Mouse (Mus musculus) liver, embryonic 11.5 days (tissue): Measurements from ENCODE around the gene Tmem259. TPM values are rescaled to one million over a fixed set of nuclear protein-coding genes. Genes with fewer than 3 reads are reported as not detected.

ENCODE experiments used
- ATAC-seq: fragments of 200-750 bp; cut with Nextera tagmentation; replicated peaks from 2 replicates; pipeline ENCODE4 v1.8.0; 2017; ENCODE audit warnings: moderate number of reproducible peaks, mild to moderate bottlenecking, moderate TSS enrichment, moderate library complexity; ENCODE audit not compliant: low FRiP score
- DNase-seq: peaks from one replicate; pipeline ENCODE4 v3.0.0-alpha.2; 2017; ENCODE audit warnings: low spot score
- H3K27ac ChIP-seq: fragments of 300-500 bp; sonication (generic); 2 replicates; pipeline ENCODE4 v1.5.1; 2014; ENCODE audit warnings: mild to moderate bottlenecking, low read depth, low read length, control low read depth
- H3K27me3 ChIP-seq: fragments of 300-500 bp; sonication (generic); replicated peaks from 2 replicates; pipeline ENCODE4 v1.6.1; 2014; ENCODE audit warnings: low read length, mixed read lengths; ENCODE audit not compliant: control insufficient read depth, insufficient read depth
- H3K36me3 ChIP-seq: fragments of 300-500 bp; sonication (generic); 2 replicates; pipeline ENCODE4 v1.6.1; 2014; ENCODE audit warnings: mild to moderate bottlenecking, low read length, moderate library complexity, mixed read lengths; ENCODE audit not compliant: control insufficient read depth, insufficient read depth
- H3K4me1 ChIP-seq: fragments of 300-500 bp; sonication (generic); replicated peaks from 2 replicates; pipeline ENCODE4 v1.6.1; 2014; ENCODE audit warnings: low read length, mixed read lengths; ENCODE audit not compliant: control insufficient read depth, insufficient read depth
- H3K4me2 ChIP-seq: fragments of 300-500 bp; sonication (generic); 2 replicates; pipeline ENCODE4 v1.6.1; 2014; ENCODE audit warnings: mild to moderate bottlenecking, control low read depth, moderate library complexity
- H3K4me3 ChIP-seq: fragments of 300-500 bp; sonication (generic); 2 replicates; pipeline ENCODE4 v1.5.1; 2014; ENCODE audit warnings: low read depth, low read length, control low read depth
- H3K9ac ChIP-seq: fragments of 300-500 bp; sonication (generic); 2 replicates; pipeline ENCODE4 v1.6.1; 2014; ENCODE audit warnings: low read depth, low read length, control low read depth
- H3K9me3 ChIP-seq: fragments of 300-500 bp; sonication (generic); 2 replicates; pipeline ENCODE4 v1.6.1; 2016; ENCODE audit warnings: low read length, inconsistent platforms, mixed read lengths; ENCODE audit not compliant: control insufficient read depth
- WGBS: fragments of 180-500 bp; shearing (Covaris S2); extraction: QIAGEN DNeasy Blood & Tissue Kit; methylation state at CpG from one replicate; pipeline ENCODE4 v1.1.7; 2014; 5-methylcytosine and 5-hydroxymethylcytosine counted together
- polyA plus RNA-seq: library from polyadenylated mRNA; unstranded; fragments of >200 nt; fragmentation: Nextera tagmentation; extraction: Ambion mirVana; gene quantifications from 2 replicates; pipeline ENCODE4 v1.2.1, GENCODE M21; 2014

Gene Tmem259
- polyA plus RNA-seq, 1 experiment from 2014 or later: 20.2 TPM

- Histone ChIP-seq H3K27me3 (peaks cover 6% of the 10 kb centered on the region), H3K27ac (peak overlapping the region; percentile 65), H3K4me2 (peak overlapping the region; percentile 67), H3K36me3 (peaks cover 9% of the 10 kb centered on the region; the same call in 1 of the 2 replicates), H3K9me3 (no peaks in the 10 kb centered on the region), H3K9ac (peak overlapping the region; percentile 61), H3K4me1 (peaks cover 45% of the 10 kb centered on the region), H3K4me3 (peak overlapping the region; percentile 37)
- ATAC-seq (no peak; the same call in 1 of the 2 replicates), DNase-seq (no peak)
- 28% methylated on average over 20 of the region's 20 CpGs for WGBS
Measured at GRCm38 (mm10) chr10:80019471-80020131, 35.5 kb upstream of the Tmem259 start.

DNA sequence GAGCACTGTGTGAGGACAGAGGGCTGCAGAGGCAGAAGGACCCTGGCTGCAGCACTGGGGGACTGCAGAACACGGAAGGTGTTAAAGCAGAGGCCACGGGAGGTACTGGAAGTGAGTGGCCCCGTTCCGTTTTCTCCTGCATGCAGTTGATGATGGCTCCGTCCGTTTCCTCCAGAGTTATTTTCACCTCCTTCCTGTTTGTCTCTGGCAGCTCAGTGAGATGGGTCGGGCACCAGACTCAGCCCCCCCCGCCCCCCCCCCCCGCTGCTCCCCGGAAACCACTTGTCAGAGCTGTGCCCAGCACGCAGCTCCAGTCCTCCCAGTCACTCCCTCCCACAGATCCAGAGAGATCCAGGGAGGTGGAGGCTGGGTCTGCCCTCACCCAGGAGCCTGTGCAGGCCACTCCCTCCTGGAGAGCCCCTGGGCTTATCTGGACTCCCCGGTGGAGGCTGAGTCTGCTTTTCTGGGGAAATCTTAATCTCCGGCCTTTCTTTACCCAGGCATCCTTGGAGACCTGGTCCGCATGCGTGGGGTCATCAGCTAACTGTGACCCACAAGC is 34.7 kb upstream of the Tmem259 start:
- Histone ChIP-seq H3K36me3 (peaks cover 9% of the 10 kb centered on the region; the same call in 1 of the 2 replicates), H3K27ac (peak overlapping the region; percentile 65), H3K4me2 (peak overlapping the region; percentile 67), H3K4me3 (peak overlapping the region; percentile 37), H3K4me1 (peaks cover 37% of the 10 kb centered on the region), H3K27me3 (peaks cover 14% of the 10 kb centered on the region), H3K9ac (peak overlapping the region; percentile 61), H3K9me3 (no peaks in the 10 kb centered on the region)
- ATAC-seq (peak; percentile 68), DNase-seq (peak; percentile 69)
- under 1% methylated on average over 15 of the region's 15 CpGs for WGBS

DNA sequence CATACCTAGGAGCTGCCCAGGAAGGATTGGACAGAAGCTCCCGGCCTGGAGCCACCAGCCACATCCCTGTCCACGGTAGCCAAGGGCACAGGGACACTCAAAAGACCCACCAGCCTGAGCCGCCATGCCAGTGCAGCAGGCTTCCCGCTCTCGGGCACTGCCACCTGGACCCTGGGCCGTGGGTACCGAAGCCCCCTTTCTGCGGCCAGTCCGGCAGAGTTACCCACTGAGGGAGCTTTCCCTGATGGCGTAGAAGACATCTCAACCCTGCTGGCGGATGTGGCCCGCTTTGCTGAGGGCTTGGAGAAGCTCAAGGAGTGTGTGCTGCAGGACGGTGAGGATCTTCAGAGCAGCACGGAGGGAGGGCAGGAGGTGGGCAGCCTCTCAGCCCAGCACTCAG is 33.6 kb upstream of the Tmem259 start:
- DNase-seq: no peak
- WGBS: 52% methylated on average over 14 of the region's 14 CpGs
- Histone ChIP-seq H3K4me1 (peaks cover 39% of the 10 kb centered on the region), H3K9me3 (no peaks in the 10 kb centered on the region), H3K27me3 (peaks cover 21% of the 10 kb centered on the region), H3K4me3 (peak overlapping the region; percentile 66), H3K4me2 (peak overlapping the region; percentile 84), H3K9ac (peak overlapping the region; percentile 63), H3K36me3 (peaks cover 9% of the 10 kb centered on the region; the same call in 1 of the 2 replicates), H3K27ac (peak overlapping the region; percentile 90)
- no peak for ATAC-seq

- Histone ChIP-seq H3K27ac (peak overlapping the region; percentile 90), H3K4me3 (peak overlapping the region; percentile 66), H3K36me3 (peaks cover 7% of the 10 kb centered on the region; the same call in 1 of the 2 replicates), H3K27me3 (peaks cover 21% of the 10 kb centered on the region), H3K4me1 (peaks cover 39% of the 10 kb centered on the region), H3K9ac (peak overlapping the region; percentile 69), H3K9me3 (no peaks in the 10 kb centered on the region), H3K4me2 (peak overlapping the region; percentile 84)
- 29% methylated on average over 3 of the region's 3 CpGs for WGBS
- peak; percentile 56 for ATAC-seq
- DNase-seq: no peak
Measured at GRCm38 (mm10) chr10:80017361-80017760, 33.2 kb upstream of the Tmem259 start.

GRCm38 (mm10) chr10:80016931-80017330 is 32.8 kb upstream of the Tmem259 start:
- Histone ChIP-seq H3K27me3 (peaks cover 21% of the 10 kb centered on the region), H3K4me1 (peaks cover 39% of the 10 kb centered on the region), H3K27ac (peak overlapping the region; percentile 79), H3K9me3 (no peaks in the 10 kb centered on the region), H3K4me2 (peak overlapping the region; percentile 84), H3K36me3 (0 out of 2 replicates have a peak, but pooled peaks cover 3% of the 10 kb centered on the region), H3K9ac (peak overlapping the region; percentile 69), H3K4me3 (peak overlapping the region; percentile 66)
- 58% methylated on average over 10 of the region's 10 CpGs for WGBS
- ATAC-seq: peak; percentile 22; the same call in 1 of the 2 replicates
- DNase-seq: no peak

- 46% methylated on average over 11 of the region's 11 CpGs for WGBS
- DNase-seq (no peak), ATAC-seq (peak; percentile 79)
- Histone ChIP-seq H3K36me3 (peaks cover 2% of the 10 kb centered on the region; the same call in 1 of the 2 replicates), H3K4me1 (peaks cover 39% of the 10 kb centered on the region), H3K9ac (peak within 1 kb of the TSS; percentile 69), H3K9me3 (no peaks in the 10 kb centered on the region), H3K27me3 (peaks cover 21% of the 10 kb centered on the region), H3K27ac (peak within 1 kb of the TSS; percentile 79), H3K4me3 (peak within 1 kb of the TSS; percentile 66), H3K4me2 (peak within 1 kb of the TSS; percentile 84)
Measured at GRCm38 (mm10) chr10:80016511-80016910, 32.4 kb upstream of the Tmem259 start, which contains the start of gene Arhgap45. TSS of gene Arhgap45 (plus strand) at chr10:80016653.

DNA sequence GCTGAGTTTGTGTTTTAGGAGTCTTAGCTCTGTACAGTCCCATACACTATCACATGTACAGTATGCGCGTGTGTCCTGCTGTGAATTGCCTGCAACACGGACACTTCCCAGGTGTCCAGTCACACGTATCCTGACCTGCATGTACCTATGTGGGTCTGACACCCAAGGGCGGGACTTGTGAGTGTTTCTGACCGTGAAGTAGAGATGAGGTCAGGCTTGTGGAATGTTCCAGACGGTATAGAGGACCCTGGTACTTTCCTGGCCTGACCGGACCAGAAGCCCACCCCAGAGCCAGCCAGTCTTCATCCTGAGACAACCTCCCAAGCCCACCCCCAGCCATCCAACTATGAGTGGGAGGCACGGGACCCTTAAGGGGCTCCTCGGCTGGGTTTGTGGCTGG is 31.5 kb upstream of the Tmem259 start:
- Histone ChIP-seq H3K4me2 (no peak overlapping the region), H3K27me3 (peaks cover 21% of the 10 kb centered on the region), H3K36me3 (peaks cover 12% of the 10 kb centered on the region), H3K27ac (0 out of 2 replicates have a peak overlapping the region, but pooled peaks have one; percentile 79), H3K4me1 (peaks cover 37% of the 10 kb centered on the region), H3K9ac (no peak overlapping the region), H3K4me3 (no peak overlapping the region), H3K9me3 (peaks cover 4% of the 10 kb centered on the region; the same call in 1 of the 2 replicates)
- DNase-seq (no peak), ATAC-seq (no peak)
- WGBS: 76% methylated on average over 10 of the region's 10 CpGs

- no peak for DNase-seq
- H3K4me2 ChIP-seq: no peak overlapping the region
- ATAC-seq: no peak
- peaks cover 19% of the 10 kb centered on the region for H3K36me3 ChIP-seq
- no peak overlapping the region for H3K4me3 ChIP-seq
- peaks cover 28% of the 10 kb centered on the region for H3K4me1 ChIP-seq
- WGBS: 46% methylated on average over 28 of the region's 28 CpGs
- H3K9me3 ChIP-seq: peaks cover 11% of the 10 kb centered on the region; the same call in 1 of the 2 replicates
- no peak overlapping the region for H3K27ac ChIP-seq
- H3K9ac ChIP-seq: no peak overlapping the region
- H3K27me3 ChIP-seq: peaks cover 21% of the 10 kb centered on the region
Measured at GRCm38 (mm10) chr10:80014484-80015290, 30.6 kb upstream of the Tmem259 start.
